11 mouse cellular contexts compared by ENCODE assay signal in genomic region chr12:83286496-83287492, GRCm38 (mm10).
DNase-seq lines count a peak whose midpoint lies in the region; ATAC-seq and TF ChIP-seq lines count a peak whose summit lies in the region.
"Had no signal": no experiment of that assay in that cellular context is flagged by ENCODE, and none has a peak within 500 bp of the region (broad histone marks: within the 10 kb centered on the region; RNA-seq: fewer than 3 reads in every experiment).

No protein-coding gene starts in this region.

- ATAC-seq in midbrain, embryonic 11.5 days (ENCODE audit: low FRiP score) = no peak

- no peak overlapping the region for H3K4me2 ChIP-seq in midbrain, embryonic 11.5 days

- no peaks in the 10 kb centered on the region for H3K9me3 ChIP-seq in midbrain, embryonic 10.5 days (replicated peaks)
- no peaks in the 10 kb centered on the region; the same call in 1 of the 2 replicates for H3K9me3 ChIP-seq in midbrain, embryonic 11.5 days (ENCODE audit: control insufficient read depth, low read length)
- H3K9me3 ChIP-seq in limb, embryonic 10.5 days (replicated peaks) = no peaks in the 10 kb centered on the region
- H3K9me3 ChIP-seq: G1E had no signal

- H3K36me3 ChIP-seq in midbrain, embryonic 10.5 days = no peaks in the 10 kb centered on the region
- H3K36me3 ChIP-seq in midbrain, embryonic 11.5 days (ENCODE audit: control insufficient read depth, insufficient read depth, low read length) = no peaks in the 10 kb centered on the region
- H3K36me3 ChIP-seq in limb, embryonic 10.5 days = no peaks in the 10 kb centered on the region

- TF ChIP-seq POLR2A in cerebellum, adult 2 months (IDR thresholded peaks at IDR 0.05; ENCODE audit: borderline replicate concordance, insufficient read depth, low read length) = no peak

- H3K4me1 ChIP-seq in cerebellum, adult 2 months (ENCODE audit: control insufficient read depth, insufficient read depth, low read length) = peaks cover 30% of the 10 kb centered on the region
- H3K4me1 ChIP-seq in midbrain, embryonic 10.5 days = peaks cover 5% of the 10 kb centered on the region; the same call in 1 of the 2 replicates
- H3K4me1 ChIP-seq in midbrain, embryonic 11.5 days (ENCODE audit: control insufficient read depth, insufficient read depth, low read length) = no peaks in the 10 kb centered on the region
- H3K4me1 ChIP-seq in limb, embryonic 10.5 days = peaks cover 9% of the 10 kb centered on the region

- H3K27ac ChIP-seq in cerebellum, adult 2 months (ENCODE audit: insufficient read depth, low read length) = peak overlapping the region; percentile 6; the same call in 1 of the 2 replicates
- H3K27ac ChIP-seq in midbrain, embryonic 10.5 days (replicated peaks) = peak overlapping the region; percentile 46
- H3K27ac ChIP-seq in midbrain, embryonic 11.5 days (ENCODE audit: low read depth, low read length) = no peak overlapping the region
- 0 out of 2 replicates have a peak overlapping the region, but pooled peaks have one; percentile 14 for H3K27ac ChIP-seq in limb, embryonic 10.5 days

- TF ChIP-seq CTCF in cerebellum, adult 2 months (IDR thresholded peaks at IDR 0.05; ENCODE audit: borderline replicate concordance, insufficient read depth, low read depth, low read length) = no peak

- DNase-seq in cerebellum, adult 2 months = no peak
- DNase-seq in cerebellum, adult 11 months = no peak
- no peak for DNase-seq in midbrain, embryonic 10.5 days (ENCODE audit: low spot score)
- no peak for DNase-seq in midbrain, embryonic 11.5 days (ENCODE audit: low spot score, missing footprints)
- no peak for DNase-seq in limb, embryonic 10.5 days (ENCODE audit: low spot score)
- no peak for DNase-seq in right cerebral cortex, adult 18-20 months
- DNase-seq in cerebellum, postnatal 25 days = no peak
- DNase-seq in urinary bladder, adult 2 months (ENCODE audit: low spot score) = no peak
- DNase-seq: adrenal gland, postnatal 14 days; lung, postnatal 10 days had no signal

- 50% methylated on average over 17 of the region's 17 CpGs for WGBS in cerebellum, adult 2 months
- 72% methylated on average over 17 of the region's 17 CpGs for WGBS in midbrain, embryonic 10.5 days
- WGBS in midbrain, embryonic 11.5 days = 71% methylated on average over 17 of the region's 17 CpGs
- 71% methylated on average over 17 of the region's 17 CpGs for WGBS in limb, embryonic 10.5 days

- no peak overlapping the region for H3K4me3 ChIP-seq in cerebellum, adult 2 months (replicated peaks; ENCODE audit: insufficient read depth, low read depth, low read length)
- no peak overlapping the region for H3K4me3 ChIP-seq in midbrain, embryonic 10.5 days
- no peak overlapping the region for H3K4me3 ChIP-seq in midbrain, embryonic 11.5 days (ENCODE audit: low read depth, low read length)
- no peak overlapping the region for H3K4me3 ChIP-seq in limb, embryonic 10.5 days

- no peaks in the 10 kb centered on the region for H3K27me3 ChIP-seq in cerebellum, adult 2 months (ENCODE audit: control insufficient read depth, insufficient read depth, low read length)
- no peaks in the 10 kb centered on the region for H3K27me3 ChIP-seq in midbrain, embryonic 10.5 days (ENCODE audit: low read depth, poor library complexity, severe bottlenecking)
- H3K27me3 ChIP-seq in midbrain, embryonic 11.5 days (ENCODE audit: control insufficient read depth, insufficient read depth, low read length) = no peaks in the 10 kb centered on the region
- H3K27me3 ChIP-seq in limb, embryonic 10.5 days (ENCODE audit: low read depth, poor library complexity, severe bottlenecking) = no peaks in the 10 kb centered on the region

- H3K9ac ChIP-seq in midbrain, embryonic 11.5 days (ENCODE audit: low read length) = no peak overlapping the region
